Mouse (Mus musculus) lung, embryonic 16.5 days (tissue): ENCODE measurements at regions not wholly inside any gene's neighbourhood (a gene's known extent, or its start where the extent isn't known, plus 50 kb on each side); places are given as distances from the start of the nearest gene placed in this dataset.
A peak's percentile ranks its signal among the peaks of the same experiment; 100 is the strongest.

ENCODE experiments used
- ATAC-seq: fragments of 200-750 bp; cut with Nextera tagmentation; 2 replicates; pipeline ENCODE4 v1.8.0; 2017; ENCODE audit warnings: low read depth, mild to moderate bottlenecking, moderate library complexity
- H3K27ac ChIP-seq: fragments of 300-500 bp; sonication (generic); 2 replicates; pipeline ENCODE4 v1.5.1; 2014; ENCODE audit warnings: mild to moderate bottlenecking, control low read depth, low read length
- H3K27me3 ChIP-seq: fragments of 300-500 bp; sonication (generic); 2 replicates; pipeline ENCODE4 v1.6.1; 2014; ENCODE audit warnings: low read depth, low read length, mixed read lengths; ENCODE audit not compliant: control insufficient read depth, insufficient read depth
- H3K36me3 ChIP-seq: fragments of 300-500 bp; sonication (generic); 2 replicates; pipeline ENCODE4 v1.6.1; 2014; ENCODE audit warnings: low read length; ENCODE audit not compliant: control insufficient read depth, insufficient read depth
- H3K4me1 ChIP-seq: fragments of 300-500 bp; sonication (generic); replicated peaks from 2 replicates; pipeline ENCODE4 v1.6.1; 2014; ENCODE audit warnings: low read length, mixed read lengths; ENCODE audit not compliant: control insufficient read depth, insufficient read depth
- H3K4me2 ChIP-seq: fragments of 300-500 bp; sonication (generic); 2 replicates; pipeline ENCODE4 v1.6.1; 2014; ENCODE audit warnings: low read depth, low read length, control low read depth
- H3K4me3 ChIP-seq: fragments of 300-500 bp; sonication (generic); 2 replicates; pipeline ENCODE4 v1.5.1; 2014; ENCODE audit warnings: mild to moderate bottlenecking, low read length, control low read depth
- H3K9ac ChIP-seq: fragments of 300-500 bp; sonication (generic); 2 replicates; pipeline ENCODE4 v1.6.1; 2014; ENCODE audit warnings: low read length, control low read depth
- H3K9me3 ChIP-seq: fragments of 300-500 bp; sonication (generic); 2 replicates; pipeline ENCODE4 v1.6.1; 2016; ENCODE audit warnings: low read length; ENCODE audit not compliant: control insufficient read depth
- WGBS: fragments of 180-500 bp; shearing (Covaris S2); extraction: QIAGEN DNeasy Blood & Tissue Kit; methylation state at CpG from one replicate; pipeline ENCODE4 v1.1.7; 2014; 5-methylcytosine and 5-hydroxymethylcytosine counted together

GRCm38 (mm10) chr1:167905424-167905823 is 216.4 kb downstream of the Lmx1a start:
- no peaks in the 10 kb centered on the region for H3K4me1 ChIP-seq
- H3K27me3 ChIP-seq = no peaks in the 10 kb centered on the region
- no peaks in the 10 kb centered on the region for H3K9me3 ChIP-seq
- no peak overlapping the region for H3K9ac ChIP-seq
- no peak overlapping the region for H3K27ac ChIP-seq
- no peaks in the 10 kb centered on the region for H3K36me3 ChIP-seq
- WGBS = 76% methylated on average over 3 of the region's 3 CpGs
- no peak for ATAC-seq
- no peak overlapping the region for H3K4me3 ChIP-seq
- no peak overlapping the region for H3K4me2 ChIP-seq

DNA sequence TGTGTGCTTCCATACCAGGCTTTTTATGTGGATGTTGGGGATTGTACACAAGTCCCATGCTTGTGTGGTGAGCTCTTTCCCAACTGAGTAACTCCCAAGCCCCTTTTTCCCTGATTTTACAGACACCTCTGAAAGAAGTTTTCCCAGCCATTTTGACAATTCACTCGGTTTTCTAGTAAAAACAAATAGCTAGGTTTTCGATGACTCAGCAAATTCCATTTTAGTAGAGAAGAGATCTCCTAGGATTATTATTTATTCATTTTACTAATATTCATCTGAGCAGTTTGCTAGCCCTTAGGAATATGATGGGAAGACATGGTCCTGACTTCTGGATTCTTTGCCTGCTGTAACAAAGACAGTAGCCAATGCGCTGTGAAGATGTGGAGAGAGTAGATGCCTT is 223.0 kb downstream of the Lmx1a start:
- H3K27me3 ChIP-seq = no peaks in the 10 kb centered on the region
- H3K27ac ChIP-seq = no peak overlapping the region
- no peaks in the 10 kb centered on the region for H3K9me3 ChIP-seq
- ATAC-seq = no peak
- H3K4me3 ChIP-seq = no peak overlapping the region
- no peaks in the 10 kb centered on the region for H3K36me3 ChIP-seq
- 66% methylated on average over 3 of the region's 3 CpGs for WGBS
- no peak overlapping the region for H3K9ac ChIP-seq
- no peaks in the 10 kb centered on the region for H3K4me1 ChIP-seq
- H3K4me2 ChIP-seq = no peak overlapping the region

- Histone ChIP-seq H3K9ac (no peak overlapping the region), H3K27ac (no peak overlapping the region), H3K27me3 (no peaks in the 10 kb centered on the region), H3K4me2 (no peak overlapping the region), H3K4me1 (no peaks in the 10 kb centered on the region), H3K36me3 (no peaks in the 10 kb centered on the region), H3K4me3 (no peak overlapping the region), H3K9me3 (no peaks in the 10 kb centered on the region)
- WGBS = 32% methylated on average over 7 of the region's 7 CpGs
- 0 out of 2 replicates have a peak, but pooled peaks have one; percentile 59 for ATAC-seq
Observed at GRCm38 (mm10) chr1:167914982-167915561, 226.0 kb downstream of the Lmx1a start.

DNA sequence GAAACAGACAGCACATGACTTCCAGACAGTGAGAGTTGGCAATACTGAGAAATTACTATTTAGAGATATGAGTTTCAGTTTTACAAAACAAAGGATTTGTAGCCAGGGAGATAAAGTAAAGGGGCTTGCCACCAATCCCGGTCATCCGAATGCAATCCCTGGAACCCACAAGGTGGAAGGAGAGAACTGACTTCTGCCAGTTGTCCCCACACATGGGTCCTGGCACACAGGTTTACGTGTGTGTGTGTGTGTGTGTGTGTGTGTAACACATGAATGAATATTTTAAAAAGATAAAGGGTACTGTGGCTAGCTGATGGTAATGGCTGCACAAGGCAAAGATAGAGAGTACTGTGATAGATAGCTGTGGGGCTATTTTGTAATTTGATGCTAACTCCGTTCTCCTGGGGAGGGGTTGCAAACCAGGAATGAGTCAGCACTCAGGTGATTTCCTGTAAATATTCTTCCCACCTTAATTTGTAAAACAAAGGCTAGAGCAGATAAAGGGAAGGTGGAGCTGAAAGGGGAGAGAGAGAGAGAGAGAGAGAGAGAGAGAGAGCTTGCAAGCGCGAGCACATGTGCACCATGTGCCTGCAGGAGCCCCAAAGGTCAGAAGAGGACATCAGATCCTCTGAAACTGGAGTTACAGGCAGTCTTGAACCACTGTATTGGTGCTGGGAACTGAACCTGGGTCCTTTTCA is 226.7 kb downstream of the Lmx1a start:
- Histone ChIP-seq H3K9ac (no peak overlapping the region), H3K9me3 (no peaks in the 10 kb centered on the region)
- 52% methylated on average over 6 of the region's 6 CpGs for WGBS

DNA sequence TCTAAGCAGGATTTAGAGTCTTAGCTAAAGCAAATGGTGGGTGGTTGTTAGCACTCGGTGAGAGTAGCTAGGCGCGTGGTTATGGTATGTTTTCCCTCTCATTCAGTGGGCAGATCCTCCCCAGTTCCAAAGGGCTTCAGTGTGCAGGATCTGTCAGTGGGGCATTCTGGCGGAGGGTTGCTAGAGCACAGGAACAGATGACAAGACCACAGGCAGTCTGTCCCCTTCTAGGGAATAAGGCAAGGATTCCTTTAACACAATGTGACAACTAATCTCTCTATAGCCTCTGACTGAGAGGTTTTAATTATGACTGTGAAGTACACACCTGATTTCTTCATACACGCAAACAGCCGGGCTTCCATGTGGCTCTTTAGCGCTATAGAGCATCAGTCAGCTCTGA is 233.9 kb downstream of the Lmx1a start:
- H3K4me1 ChIP-seq = no peaks in the 10 kb centered on the region
- H3K4me2 ChIP-seq = no peak overlapping the region
- H3K27me3 ChIP-seq = 0 out of 2 replicates have a peak, but pooled peaks cover under 1% of the 10 kb centered on the region
- no peak overlapping the region for H3K4me3 ChIP-seq
- H3K9me3 ChIP-seq = no peaks in the 10 kb centered on the region
- H3K27ac ChIP-seq = no peak overlapping the region
- 81% methylated on average over 7 of the region's 7 CpGs for WGBS
- H3K36me3 ChIP-seq = no peaks in the 10 kb centered on the region
- H3K9ac ChIP-seq = no peak overlapping the region
- no peak for ATAC-seq

More for the DNA sequence above, 226.7 kb downstream of the Lmx1a start:
- no peak overlapping the region for H3K27ac ChIP-seq
- H3K4me2 ChIP-seq = no peak overlapping the region
- no peaks in the 10 kb centered on the region for H3K4me1 ChIP-seq
- H3K4me3 ChIP-seq = no peak overlapping the region
- no peaks in the 10 kb centered on the region for H3K36me3 ChIP-seq
- no peaks in the 10 kb centered on the region for H3K27me3 ChIP-seq
- ATAC-seq = no peak

DNA sequence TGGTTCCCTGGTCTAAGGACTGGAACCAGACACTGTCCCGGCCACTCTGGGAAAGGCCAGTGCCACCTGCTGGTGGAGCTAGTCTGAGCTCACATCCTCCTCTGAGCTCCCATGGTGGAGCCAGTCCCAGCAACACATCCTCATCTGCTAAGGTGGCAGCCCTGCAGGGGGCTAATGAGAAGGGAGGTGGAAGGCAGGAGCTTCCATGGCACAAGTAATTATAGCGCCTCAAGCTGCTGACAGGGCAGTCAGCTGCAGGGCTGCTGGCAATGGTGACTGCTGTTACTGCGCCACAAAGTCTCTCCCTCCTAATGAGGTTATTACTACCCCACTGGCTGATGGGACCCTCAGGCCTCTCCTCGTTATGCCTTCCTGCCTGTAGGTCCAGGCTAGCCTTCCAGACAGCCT is 239.0 kb downstream of the Lmx1a start:
- Histone ChIP-seq H3K9me3 (no peaks in the 10 kb centered on the region), H3K9ac (no peak overlapping the region), H3K4me3 (no peak overlapping the region), H3K27me3 (peaks cover 5% of the 10 kb centered on the region; the same call in 1 of the 2 replicates), H3K36me3 (no peaks in the 10 kb centered on the region), H3K4me1 (no peaks in the 10 kb centered on the region; the same call in 1 of the 2 replicates), H3K4me2 (no peak overlapping the region), H3K27ac (no peak overlapping the region)
- ATAC-seq = no peak
- 27% methylated on average over 4 of the region's 4 CpGs for WGBS

GRCm38 (mm10) chr1:167929729-167930341 is 240.8 kb downstream of the Lmx1a start:
- under 1% methylated on average over 28 of the region's 28 CpGs for WGBS
- H3K4me2 ChIP-seq = peak overlapping the region; percentile 85
- no peaks in the 10 kb centered on the region for H3K9me3 ChIP-seq
- H3K27ac ChIP-seq = no peak overlapping the region
- H3K9ac ChIP-seq = peak overlapping the region; percentile 53
- no peaks in the 10 kb centered on the region; the same call in 1 of the 2 replicates for H3K4me1 ChIP-seq
- peaks cover 5% of the 10 kb centered on the region; the same call in 1 of the 2 replicates for H3K27me3 ChIP-seq
- H3K4me3 ChIP-seq = peak overlapping the region; percentile 49
- peak; percentile 77 for ATAC-seq
- no peaks in the 10 kb centered on the region for H3K36me3 ChIP-seq

- 41% methylated on average over 2 of the region's 2 CpGs for WGBS
Observed at GRCm38 (mm10) chr1:167932088-167932487, 243.1 kb downstream of the Lmx1a start.

DNA sequence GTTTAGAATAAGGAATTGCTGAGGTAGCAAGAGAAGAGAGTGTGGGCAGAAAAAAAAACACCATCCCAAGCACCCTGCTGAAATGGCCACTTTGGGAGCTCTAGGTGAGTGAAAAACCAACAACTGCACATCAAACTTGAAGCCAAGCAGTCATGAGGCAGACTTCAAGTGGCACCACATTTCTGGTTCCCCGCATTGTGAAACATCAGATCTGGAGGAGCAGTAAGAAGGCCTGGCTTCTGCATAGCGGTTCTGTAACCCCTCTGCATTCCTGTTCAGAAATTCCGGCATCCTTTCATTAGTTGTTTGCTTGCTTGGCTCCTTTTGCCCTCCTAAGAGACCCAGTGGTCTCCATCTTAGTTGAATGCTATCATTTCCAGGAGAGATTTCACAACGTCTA is 247.7 kb downstream of the Lmx1a start:
- Histone ChIP-seq H3K4me2 (no peak overlapping the region), H3K4me3 (no peak overlapping the region), H3K27me3 (no peaks in the 10 kb centered on the region), H3K4me1 (no peaks in the 10 kb centered on the region), H3K27ac (no peak overlapping the region), H3K9ac (no peak overlapping the region), H3K36me3 (no peaks in the 10 kb centered on the region), H3K9me3 (no peaks in the 10 kb centered on the region)
- no peak for ATAC-seq
- 55% methylated on average over 4 of the region's 4 CpGs for WGBS

More at GRCm38 (mm10) chr1:167932088-167932487, 243.1 kb downstream of the Lmx1a start:
- Histone ChIP-seq H3K9me3 (no peaks in the 10 kb centered on the region), H3K27ac (no peak overlapping the region), H3K4me1 (no peaks in the 10 kb centered on the region; the same call in 1 of the 2 replicates), H3K4me3 (no peak overlapping the region), H3K4me2 (no peak overlapping the region), H3K9ac (no peak overlapping the region), H3K27me3 (peaks cover 5% of the 10 kb centered on the region; the same call in 1 of the 2 replicates), H3K36me3 (no peaks in the 10 kb centered on the region)
- ATAC-seq = no peak
